ENCODE assay signal across 10 mouse cellular contexts in genomic region chr12:84750661-84751060, GRCm38 (mm10). TPM values are rescaled to one million over a fixed set of nuclear protein-coding genes. Genes with fewer than 3 reads are reported as not detected.
DNase-seq lines count a peak whose midpoint lies in the region; ATAC-seq and TF ChIP-seq lines count a peak whose summit lies in the region.
"Had no signal": no experiment of that assay in that cellular context is flagged by ENCODE, and none has a peak within 500 bp of the region (broad histone marks: within the 10 kb centered on the region; RNA-seq: fewer than 3 reads in every experiment).

No protein-coding gene starts in this region.

- H3K4me1 ChIP-seq in kidney, embryonic 15.5 days, result peaks cover 10% of the 10 kb centered on the region; the same call in 1 of the 2 replicates
- H3K4me1 ChIP-seq in bone marrow, adult 2 months (ENCODE audit: control insufficient read depth, insufficient read depth, low read length), result peaks cover 10% of the 10 kb centered on the region
- H3K4me1 ChIP-seq in hindbrain, embryonic 16.5 days (ENCODE audit: control insufficient read depth, insufficient read depth, low read depth, low read length), result peaks cover 17% of the 10 kb centered on the region

- peaks cover 3% of the 10 kb centered on the region; the same call in 1 of the 2 replicates for H3K36me3 ChIP-seq in kidney, embryonic 15.5 days
- no peaks in the 10 kb centered on the region for H3K36me3 ChIP-seq in hindbrain, embryonic 16.5 days (ENCODE audit: control insufficient read depth, insufficient read depth, low read length)

- H3K9me3 ChIP-seq in kidney, embryonic 15.5 days (replicated peaks), result no peaks in the 10 kb centered on the region
- H3K9me3 ChIP-seq in hindbrain, embryonic 16.5 days (ENCODE audit: control insufficient read depth, low read length), result no peaks in the 10 kb centered on the region
- H3K9me3 ChIP-seq: forebrain, embryonic 12.5 days had no signal

- WGBS in kidney, embryonic 15.5 days, result 33% methylated on average over 14 of the region's 14 CpGs
- 30% methylated on average over 14 of the region's 14 CpGs for WGBS in bone marrow, adult 2 months
- 55% methylated on average over 14 of the region's 14 CpGs for WGBS in hindbrain, embryonic 16.5 days

- TF ChIP-seq CTCF in bone marrow, adult 2 months (IDR thresholded peaks at IDR 0.05; ENCODE audit: control insufficient read depth, insufficient read depth, low read length), result no peak

- DNase-seq in kidney, adult 18-20 months, result peak; percentile 38
- peak; percentile 64 to 77 for DNase-seq in heart, postnatal 14 days
- DNase-seq in thymus, adult 18-20 months, result peak; percentile 30 to 57
- no peak for DNase-seq in cerebellum, postnatal 4 days (ENCODE audit: low spot score in 2 of 2)
- DNase-seq in embryo, embryonic 9.5 days (ENCODE audit: extremely low spot score), result no peak

- TF ChIP-seq POLR2A in bone marrow, adult 2 months (IDR thresholded peaks at IDR 0.05; ENCODE audit: borderline replicate concordance, control insufficient read depth, low read depth, low read length), result no peak

- H3K4me2 ChIP-seq in kidney, embryonic 15.5 days, result no peak overlapping the region
- H3K4me2 ChIP-seq in hindbrain, embryonic 16.5 days (ENCODE audit: low read length), result no peak overlapping the region
- H3K4me2 ChIP-seq: forebrain, embryonic 12.5 days had no signal

- no peak overlapping the region for H3K9ac ChIP-seq in kidney, embryonic 15.5 days
- H3K9ac ChIP-seq in hindbrain, embryonic 16.5 days (ENCODE audit: low read depth, low read length), result no peak overlapping the region
- H3K9ac ChIP-seq: forebrain, embryonic 12.5 days had no signal

- H3K27ac ChIP-seq in kidney, embryonic 15.5 days, result no peak overlapping the region
- H3K27ac ChIP-seq in bone marrow, adult 2 months (ENCODE audit: control insufficient read depth, insufficient read depth, low read depth, low read length, poor library complexity), result 0 out of 2 replicates have a peak overlapping the region, but pooled peaks have one; percentile 20
- no peak overlapping the region for H3K27ac ChIP-seq in hindbrain, embryonic 16.5 days (ENCODE audit: low read depth, low read length)
- H3K27ac ChIP-seq: forebrain, embryonic 12.5 days had no signal

- ATAC-seq in kidney, embryonic 15.5 days (replicated peaks; ENCODE audit: low FRiP score), result no peak
- no peak for ATAC-seq in hindbrain, embryonic 16.5 days

- H3K27me3 ChIP-seq in kidney, embryonic 15.5 days, result peaks cover 50% of the 10 kb centered on the region
- H3K27me3 ChIP-seq in hindbrain, embryonic 16.5 days (replicated peaks; ENCODE audit: control insufficient read depth, insufficient read depth, low read length), result no peaks in the 10 kb centered on the region
- H3K27me3 ChIP-seq: CH12.LX; forebrain, embryonic 12.5 days had no signal

- H3K4me3 ChIP-seq in kidney, embryonic 15.5 days (replicated peaks), result no peak overlapping the region
- H3K4me3 ChIP-seq in bone marrow, adult 2 months (replicated peaks; ENCODE audit: control insufficient read depth, low read depth, low read length), result no peak overlapping the region
- no peak overlapping the region for H3K4me3 ChIP-seq in hindbrain, embryonic 16.5 days (ENCODE audit: low read length)
- H3K4me3 ChIP-seq: forebrain, embryonic 12.5 days had no signal

- intact Hi-C loops in heart, postnatal 14 days (cut with DNase I), result no loop called here

RNA-seq across cellular contexts. Expression of gene Npc2, which starts 22.3 kb away (rescaled TPM):
- polyA plus RNA-seq in kidney, embryonic 15.5 days (2015; fragmentation: Nextera tagmentation; extraction: Ambion mirVana), result 62.6 and 63.3 TPM in 2 replicates
- polyA plus RNA-seq in bone marrow, adult 2 months (2011; ENCODE audit: insufficient read depth, insufficient read length, low replicate concordance, missing spikeins), result 33.6 and 72.2 TPM in 2 replicates
- 10 to 100 TPM; 30.8 to 32.7 TPM for total RNA-seq in heart, postnatal 14 days (2021)
- polyA plus RNA-seq in hindbrain, embryonic 16.5 days (2015; fragmentation: Nextera tagmentation; extraction: Ambion mirVana), result 57.6 and 59.6 TPM in 2 replicates

RNA-seq across cellular contexts. Expression of gene Isca2, which starts 22.4 kb away (rescaled TPM):
- polyA plus RNA-seq in kidney, embryonic 15.5 days (2015; fragmentation: Nextera tagmentation; extraction: Ambion mirVana), result 143 TPM in 2 replicates
- 83.4 and 90.0 TPM in 2 replicates for polyA plus RNA-seq in bone marrow, adult 2 months (2011; ENCODE audit: insufficient read depth, insufficient read length, low replicate concordance, missing spikeins)
- total RNA-seq in heart, postnatal 14 days (2021), result 10 to 100 TPM; 71.2 to 73.3 TPM
- polyA plus RNA-seq in hindbrain, embryonic 16.5 days (2015; fragmentation: Nextera tagmentation; extraction: Ambion mirVana), result 140 and 142 TPM in 2 replicates

RNA-seq across cellular contexts. Expression of gene Syndig1l, which starts 52.0 kb away (rescaled TPM):
- 0.05 and 0.09 TPM in 2 replicates for polyA plus RNA-seq in kidney, embryonic 15.5 days (2015; fragmentation: Nextera tagmentation; extraction: Ambion mirVana)
- 1.3 and 2.4 TPM in 2 replicates for polyA plus RNA-seq in bone marrow, adult 2 months (2011; ENCODE audit: insufficient read depth, insufficient read length, low replicate concordance, missing spikeins)
- total RNA-seq in heart, postnatal 14 days (2021), result not detected
- 12.0 and 13.3 TPM in 2 replicates for polyA plus RNA-seq in hindbrain, embryonic 16.5 days (2015; fragmentation: Nextera tagmentation; extraction: Ambion mirVana)
- total RNA-seq: CH12.LX had no signal

Comparison
In these comparisons a context has a peak if more than half of its experiments do, and no peak if none do; other contexts are left out.
1. DNase-seq: peak in kidney, adult 18-20 months (single experiment), heart, postnatal 14 days (2 of 2) and thymus, adult 18-20 months (2 of 2); none in cerebellum, postnatal 4 days (0 of 2) and embryo, embryonic 9.5 days (single experiment).